Mouse (Mus musculus) splenic B cell, adult 2 months (primary cell): ENCODE results near the gene Npdc1.

Experiments
- DNase-seq: peaks from one replicate; pipeline ENCODE4 v3.0.0-alpha.2; 2011; ENCODE audit warnings: low read depth, low spot score
- H3K27me3 ChIP-seq: 2 replicates; pipeline ENCODE4 v1.6.1; 2012; ENCODE audit warnings: mild to moderate bottlenecking, low read length, moderate library complexity, mixed read lengths; ENCODE audit not compliant: control insufficient read depth, poor library complexity, insufficient read depth, severe bottlenecking
- H3K36me3 ChIP-seq: 2 replicates; pipeline ENCODE4 v1.6.1; 2012; ENCODE audit warnings: mild to moderate bottlenecking, low read length, moderate library complexity, mixed read lengths; ENCODE audit not compliant: control insufficient read depth, poor library complexity, insufficient read depth, severe bottlenecking

Npdc1 gene

DNA sequence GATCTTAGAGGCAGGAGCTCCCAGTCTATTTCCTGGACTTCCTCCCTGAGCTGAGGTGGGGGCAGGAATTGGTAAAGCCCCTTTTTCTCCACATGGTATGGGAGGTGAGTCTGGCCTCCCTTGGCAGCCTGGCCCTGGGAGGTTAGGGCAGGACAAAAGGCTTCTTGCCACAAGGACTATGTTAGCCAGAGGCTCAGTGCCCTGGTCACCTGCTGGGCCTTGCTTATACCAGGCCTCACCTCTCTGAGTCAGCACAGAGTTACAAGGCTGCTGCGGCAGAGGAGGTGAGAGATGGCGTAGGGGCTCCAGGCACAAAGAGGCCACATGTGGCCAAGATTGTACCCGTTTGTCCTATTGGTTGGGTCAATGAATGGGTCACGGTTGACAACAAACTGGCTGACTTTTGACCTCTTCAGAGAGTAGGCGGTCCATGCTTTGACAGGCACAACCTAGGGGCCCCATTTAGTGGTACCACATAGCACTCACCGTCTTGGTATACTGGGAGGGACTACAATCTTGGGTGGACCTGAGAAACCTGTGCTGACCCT is 32.2 kb downstream of the Npdc1 start:
- no peak for DNase-seq
- H3K36me3 ChIP-seq, result no peaks in the 10 kb centered on the region; the same call in 1 of the 2 replicates
- no peaks in the 10 kb centered on the region for H3K27me3 ChIP-seq

GRCm38 (mm10) chr2:25432326-25433098 is 33.4 kb downstream of the Npdc1 start:
- DNase-seq, result no peak
- H3K27me3 ChIP-seq, result no peaks in the 10 kb centered on the region
- no peaks in the 10 kb centered on the region; the same call in none of the 2 replicates for H3K36me3 ChIP-seq

DNA sequence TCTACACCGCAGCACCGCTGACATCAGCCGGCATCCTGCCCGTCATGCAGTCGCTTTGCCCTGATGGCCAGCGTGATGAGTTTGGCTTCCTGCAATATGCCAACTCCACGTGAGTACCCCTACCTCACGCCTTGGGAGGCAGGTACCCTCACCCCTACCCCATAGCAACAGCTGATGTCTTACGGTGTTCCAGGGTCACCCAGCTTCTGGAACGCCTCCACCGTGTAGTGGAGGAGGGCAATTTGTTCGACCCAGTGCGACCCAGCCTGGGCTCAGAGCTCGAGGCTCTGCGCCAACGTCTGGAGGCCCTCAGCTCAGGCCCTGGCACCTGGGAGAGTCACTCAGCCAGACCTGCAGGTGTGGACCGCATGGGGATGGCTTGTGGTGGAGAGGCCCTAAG is 34.0 kb downstream of the Npdc1 start:
- Histone ChIP-seq H3K27me3 (no peaks in the 10 kb centered on the region), H3K36me3 (no peaks in the 10 kb centered on the region; the same call in none of the 2 replicates)
- DNase-seq, result no peak

DNA sequence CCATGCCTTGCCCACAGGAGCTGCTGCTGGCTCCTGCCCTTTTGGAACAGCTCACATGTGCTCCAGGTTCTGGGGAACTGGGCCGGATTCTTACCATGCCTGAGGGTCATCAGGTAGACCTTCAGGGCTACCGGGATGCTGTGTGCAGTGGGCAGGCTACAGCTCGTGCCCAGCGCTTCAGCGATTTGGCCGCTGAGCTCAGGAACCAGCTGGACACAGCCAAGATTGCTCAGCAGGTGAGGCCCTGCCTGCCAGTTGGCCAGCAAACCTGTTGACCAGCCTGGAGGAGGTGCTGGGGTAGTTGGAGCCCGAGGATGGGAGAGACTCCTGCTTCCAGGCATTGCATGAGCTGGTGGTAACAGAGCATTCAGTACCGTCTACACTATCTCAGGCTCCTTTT is 35.1 kb downstream of the Npdc1 start:
- DNase-seq, result no peak
- no peaks in the 10 kb centered on the region for H3K27me3 ChIP-seq
- H3K36me3 ChIP-seq, result no peaks in the 10 kb centered on the region; the same call in none of the 2 replicates

DNA sequence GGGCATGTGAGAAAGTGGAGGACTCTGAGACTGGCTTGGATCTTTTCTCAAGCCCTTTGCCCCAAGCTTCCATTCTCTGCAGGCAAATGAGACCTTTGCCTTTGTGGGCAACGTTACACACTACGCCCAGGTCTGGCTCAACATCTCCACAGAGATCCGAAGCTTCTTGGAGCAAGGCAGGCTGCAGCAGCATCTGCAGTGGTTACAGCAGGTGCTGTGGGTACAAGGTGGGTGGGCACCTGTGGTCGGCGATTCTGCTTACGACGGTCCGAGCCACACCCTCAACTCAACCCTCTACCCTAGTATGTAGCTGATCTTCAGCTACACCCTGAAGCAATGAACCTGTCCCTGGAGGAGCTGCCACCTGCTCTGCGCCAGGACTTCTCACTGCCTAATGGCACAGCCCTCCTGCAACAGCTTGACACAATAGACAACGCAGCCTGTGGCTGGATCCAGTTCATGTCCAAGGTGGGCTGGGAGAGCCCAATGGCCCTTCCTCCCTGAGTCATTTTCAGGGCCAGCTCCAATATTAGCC is 37.2 kb downstream of the Npdc1 start:
- Histone ChIP-seq H3K27me3 (no peaks in the 10 kb centered on the region), H3K36me3 (no peaks in the 10 kb centered on the region; the same call in 1 of the 2 replicates)
- no peak for DNase-seq

DNA sequence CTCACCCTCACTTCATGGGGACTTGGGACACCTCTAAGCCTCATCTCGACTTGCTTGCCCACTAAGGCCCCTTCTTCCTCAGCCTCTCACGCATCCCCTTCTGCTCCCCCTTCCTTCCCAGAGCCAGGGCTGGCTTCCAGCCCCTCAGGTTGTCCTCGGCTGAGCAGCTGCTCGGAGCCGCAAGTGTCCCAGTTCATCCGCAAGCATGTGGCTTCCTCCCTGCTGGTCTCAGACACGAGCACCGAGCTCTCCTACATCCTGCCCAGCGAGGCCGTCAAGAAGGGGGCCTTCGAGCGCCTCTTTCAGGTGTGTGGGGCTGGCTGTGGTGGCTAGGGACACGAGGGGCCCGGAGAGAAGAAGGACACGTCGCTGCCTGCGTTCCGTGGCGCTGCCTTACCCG is 41.9 kb downstream of the Npdc1 start:
- Histone ChIP-seq H3K36me3 (no peaks in the 10 kb centered on the region; the same call in 1 of the 2 replicates), H3K27me3 (no peaks in the 10 kb centered on the region)
- DNase-seq, result no peak

- no peaks in the 10 kb centered on the region for H3K27me3 ChIP-seq
- DNase-seq, result no peak
- no peaks in the 10 kb centered on the region; the same call in none of the 2 replicates for H3K36me3 ChIP-seq
These were observed 43.5 kb downstream of the Npdc1 start for GRCm38 (mm10) chr2:25442682-25443081.

GRCm38 (mm10) chr2:25450853-25451647 is 51.9 kb downstream of the Npdc1 start:
- H3K27me3 ChIP-seq, result no peaks in the 10 kb centered on the region
- DNase-seq, result no peak
- no peaks in the 10 kb centered on the region; the same call in 1 of the 2 replicates for H3K36me3 ChIP-seq

DNA sequence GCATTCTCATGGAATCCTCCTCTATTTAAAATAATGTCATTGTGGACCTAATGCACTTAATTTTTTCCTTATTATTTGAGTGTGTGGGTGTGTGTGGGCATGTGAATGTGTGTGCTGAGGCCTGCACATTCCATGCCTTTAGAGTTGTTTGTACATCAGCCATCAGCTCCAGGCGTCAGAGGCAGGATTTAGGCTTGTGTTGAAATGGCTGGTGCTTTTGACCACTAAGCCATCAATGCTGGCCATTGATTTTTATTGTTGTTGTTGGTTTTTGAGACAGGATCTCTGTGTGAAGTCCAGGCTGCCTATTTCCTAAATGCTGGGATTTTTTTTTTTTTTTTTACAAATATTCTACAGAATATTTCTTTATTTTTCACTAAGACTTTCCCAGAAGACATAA is 53.8 kb downstream of the Npdc1 start:
- DNase-seq, result no peak
- no peaks in the 10 kb centered on the region; the same call in 1 of the 2 replicates for H3K36me3 ChIP-seq
- no peaks in the 10 kb centered on the region for H3K27me3 ChIP-seq

DNA sequence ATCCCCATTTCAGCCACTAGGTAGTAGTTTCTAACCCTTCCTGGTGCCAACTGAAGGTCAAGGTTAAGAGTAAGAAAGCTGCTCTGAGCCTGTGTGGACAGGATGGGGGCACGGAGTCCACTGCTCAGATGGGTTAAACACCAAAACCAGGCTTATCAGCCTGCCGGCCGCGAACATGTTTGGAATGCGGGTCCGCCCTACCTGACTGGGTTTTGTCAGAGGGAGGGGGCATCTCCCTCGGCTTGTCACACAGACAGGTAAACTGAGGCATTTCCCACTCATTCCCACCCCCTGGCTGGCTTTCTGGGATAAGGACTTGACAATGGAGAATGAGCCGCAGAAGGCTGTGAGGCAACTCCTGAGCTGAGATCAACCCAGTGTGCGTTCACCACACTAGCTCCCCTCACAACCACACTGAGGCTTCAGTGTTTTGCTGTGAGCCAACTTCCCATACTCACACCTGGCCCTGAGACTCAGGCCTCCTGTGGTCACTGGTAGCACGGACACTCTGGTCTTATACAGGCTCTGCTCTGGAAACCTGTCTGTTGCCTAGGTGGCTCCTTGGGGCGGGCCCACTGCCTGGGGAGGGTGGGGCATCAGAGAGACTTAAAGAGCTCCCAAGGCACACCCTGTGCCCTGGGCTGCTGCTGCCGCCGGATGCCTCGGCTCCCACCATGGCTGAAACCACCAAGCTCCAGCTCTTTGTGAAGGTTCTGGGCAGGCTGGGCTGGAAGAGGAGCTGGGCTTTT is 57.2 kb downstream of the Npdc1 start, which contains the start of gene Clic3:
Clic3 (plus strand) TSS at position 634 of the 749 bp plus-strand sequence.
- Histone ChIP-seq H3K36me3 (no peaks in the 10 kb centered on the region; the same call in 1 of the 2 replicates), H3K27me3 (no peaks in the 10 kb centered on the region)
- no peak for DNase-seq

DNA sequence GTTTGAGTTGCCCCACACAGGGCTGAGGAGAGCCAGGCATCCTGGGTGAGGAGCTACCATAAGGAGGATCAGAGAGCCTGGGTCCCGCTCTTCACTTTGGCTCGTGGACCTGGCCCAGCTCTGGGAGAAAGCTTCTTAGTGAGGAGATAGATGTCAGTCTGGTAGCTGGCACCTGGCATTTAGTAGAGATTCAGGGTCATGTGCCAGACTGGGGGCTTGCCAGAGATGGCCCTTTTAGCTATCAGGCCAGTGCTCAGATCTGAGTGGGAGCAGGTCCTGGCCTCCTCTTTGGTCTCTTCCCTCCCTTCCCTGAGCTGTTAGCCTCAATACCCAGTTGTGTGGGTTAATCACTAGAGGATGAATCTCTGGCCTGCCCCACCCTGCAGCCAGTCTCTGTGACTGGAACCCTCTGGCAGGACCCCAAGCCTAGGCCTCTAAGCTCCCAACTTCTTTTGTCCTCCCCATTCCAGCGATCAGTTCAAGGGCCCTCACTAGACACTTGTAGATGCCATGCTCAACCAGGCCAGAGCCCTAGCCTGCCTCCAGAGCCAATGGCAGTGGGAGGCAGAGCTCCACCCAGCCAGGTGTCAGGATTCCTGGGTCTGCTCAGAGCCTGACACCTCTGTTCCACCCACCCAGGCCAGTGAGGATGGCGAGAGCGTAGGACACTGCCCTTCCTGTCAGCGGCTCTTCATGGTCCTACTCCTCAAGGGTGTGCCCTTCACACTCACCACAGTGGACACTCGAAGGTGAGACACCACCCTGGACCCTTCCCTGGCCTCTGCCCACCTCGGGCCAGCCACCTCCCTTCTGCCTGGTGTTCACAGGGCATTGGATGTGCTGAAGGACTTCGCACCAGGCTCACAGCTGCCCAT is 58.1 kb downstream of the Npdc1 start:
- Histone ChIP-seq H3K36me3 (no peaks in the 10 kb centered on the region; the same call in 1 of the 2 replicates), H3K27me3 (no peaks in the 10 kb centered on the region)
- no peak for DNase-seq

- no peak for DNase-seq
- Histone ChIP-seq H3K27me3 (no peaks in the 10 kb centered on the region), H3K36me3 (no peaks in the 10 kb centered on the region; the same call in 1 of the 2 replicates)
These were observed 59.8 kb downstream of the Npdc1 start for GRCm38 (mm10) chr2:25458911-25459310.
